Mouse (Mus musculus) thymus, postnatal 36 days (tissue): ENCODE measurements around the gene Sesn1.

Experiments used
- DNase-seq, 2 experiments: peaks; one replicate each; pipeline ENCODE4 v3.0.0; 2022; ENCODE audit warnings: mixed read lengths in 2 of 2

Sesn1 gene

DNA sequence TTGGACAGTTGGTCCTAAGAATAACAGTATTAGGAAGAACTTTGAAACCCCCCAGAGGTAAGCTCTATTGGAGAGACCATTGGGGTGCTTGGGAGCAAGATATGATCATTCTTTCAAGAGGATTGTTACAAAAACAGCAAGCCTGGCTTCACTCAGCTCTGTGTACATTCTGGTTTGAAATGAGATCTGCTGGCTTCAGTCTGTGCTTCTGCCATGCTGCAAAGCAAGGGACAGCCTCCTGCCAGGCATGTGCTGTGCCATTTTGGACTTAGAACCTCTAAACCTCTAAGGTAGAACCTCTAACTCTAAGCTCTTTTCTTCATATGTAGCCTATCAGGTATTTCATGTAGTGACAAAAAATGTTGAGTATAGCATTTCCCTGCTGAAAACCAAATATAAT is 65.9 kb downstream of the Sesn1 start:
- no peak for DNase-seq

DNA sequence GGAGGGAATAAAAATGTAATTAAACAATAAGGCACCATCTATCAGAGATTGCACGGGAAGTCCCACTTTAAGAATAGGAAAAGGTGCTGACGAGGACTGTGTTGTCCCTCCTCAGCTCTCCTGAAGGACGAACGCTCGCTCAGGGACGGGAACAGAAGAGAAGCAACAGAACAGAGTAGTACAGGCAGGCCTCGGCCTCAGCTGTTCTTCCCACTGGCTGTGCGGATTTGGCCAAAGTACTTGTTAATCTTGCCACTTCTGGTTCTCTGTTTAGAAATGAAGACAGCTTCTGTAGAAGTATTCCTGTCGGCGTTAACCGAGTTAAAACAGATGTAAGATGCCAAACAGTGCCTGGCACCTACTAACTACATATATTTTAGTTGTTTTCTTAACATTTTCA is 68.6 kb downstream of the Sesn1 start:
- no peak for DNase-seq

DNA sequence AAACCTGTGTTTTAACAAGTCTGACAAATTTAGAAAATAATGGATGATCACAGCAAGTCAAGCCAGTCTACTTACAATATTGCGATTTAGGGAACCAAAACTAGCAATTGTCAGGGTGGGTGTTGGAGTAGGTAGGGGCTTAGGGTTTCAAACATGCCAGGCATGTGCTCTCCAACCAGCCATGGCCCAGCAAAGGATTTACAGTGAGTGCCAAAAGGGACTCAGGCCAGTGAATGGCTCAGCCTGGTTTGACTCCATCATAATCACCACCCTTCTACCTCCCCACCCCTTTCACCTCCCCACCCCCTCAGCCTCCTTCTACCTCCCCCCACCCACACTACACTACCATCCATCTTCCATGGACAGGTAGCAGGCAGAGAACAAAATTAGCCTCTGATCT is 69.9 kb downstream of the Sesn1 start:
- no peak for DNase-seq

DNA sequence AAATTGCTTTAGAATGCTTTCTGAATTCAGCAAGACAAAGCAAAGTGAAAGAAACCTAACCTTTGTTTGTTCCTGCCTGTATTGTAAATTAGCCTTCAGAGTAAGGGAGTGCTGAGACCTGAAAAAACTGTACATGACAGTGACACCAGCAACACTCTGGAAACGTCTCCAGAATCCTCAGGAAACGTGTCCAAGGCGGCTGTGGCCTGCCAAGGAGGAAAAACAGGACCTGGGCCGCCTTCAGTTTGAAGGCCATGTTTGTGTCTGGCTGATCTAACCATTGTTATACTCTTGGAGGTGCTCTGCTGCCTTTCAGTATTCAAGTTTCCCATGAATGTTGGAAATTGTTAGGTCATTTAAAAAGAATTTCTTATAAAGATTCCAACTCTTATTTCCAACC is 70.5 kb downstream of the Sesn1 start:
- DNase-seq = no peak

DNA sequence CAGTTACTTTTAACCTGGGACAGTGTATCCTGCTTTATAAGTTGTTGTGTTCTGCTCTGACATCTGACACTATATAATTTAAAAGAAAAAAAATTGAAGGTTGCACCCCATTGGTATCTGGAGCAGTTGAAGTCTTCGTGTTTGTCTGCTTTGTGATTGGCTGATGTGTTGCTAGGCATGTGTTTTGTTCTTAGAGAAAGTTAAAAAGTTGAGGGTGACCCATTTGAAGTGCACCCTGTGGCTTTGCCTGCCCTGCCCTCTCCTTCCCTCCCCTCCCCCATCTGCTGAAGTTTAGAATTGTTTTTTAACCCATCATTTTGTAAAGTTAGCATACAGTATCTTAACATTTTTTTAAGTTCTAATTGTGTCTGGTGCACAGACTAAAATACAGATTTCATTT is 71.0 kb downstream of the Sesn1 start:
- peak in 1 of 2 experiments; percentile 52 for DNase-seq

DNA sequence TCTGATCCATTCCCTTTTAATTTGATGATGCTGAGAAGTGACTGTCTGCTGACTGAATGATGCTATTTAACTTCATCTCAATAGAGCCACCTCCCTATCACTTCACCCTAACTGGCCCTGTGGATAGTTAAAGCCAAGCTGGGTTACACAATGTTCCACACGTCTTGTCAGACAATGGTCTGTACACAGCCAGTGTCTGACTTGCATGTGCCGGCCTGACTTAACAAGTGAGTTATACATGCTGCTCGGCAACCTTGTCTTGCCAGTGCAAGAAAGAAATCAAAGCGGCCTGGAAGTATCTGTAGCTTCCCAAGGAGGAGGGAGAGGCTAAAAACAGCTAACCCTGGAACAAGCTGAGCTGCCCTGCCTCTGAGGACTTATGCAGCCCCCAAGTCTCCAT is 71.7 kb downstream of the Sesn1 start:
- DNase-seq = no peak

DNA sequence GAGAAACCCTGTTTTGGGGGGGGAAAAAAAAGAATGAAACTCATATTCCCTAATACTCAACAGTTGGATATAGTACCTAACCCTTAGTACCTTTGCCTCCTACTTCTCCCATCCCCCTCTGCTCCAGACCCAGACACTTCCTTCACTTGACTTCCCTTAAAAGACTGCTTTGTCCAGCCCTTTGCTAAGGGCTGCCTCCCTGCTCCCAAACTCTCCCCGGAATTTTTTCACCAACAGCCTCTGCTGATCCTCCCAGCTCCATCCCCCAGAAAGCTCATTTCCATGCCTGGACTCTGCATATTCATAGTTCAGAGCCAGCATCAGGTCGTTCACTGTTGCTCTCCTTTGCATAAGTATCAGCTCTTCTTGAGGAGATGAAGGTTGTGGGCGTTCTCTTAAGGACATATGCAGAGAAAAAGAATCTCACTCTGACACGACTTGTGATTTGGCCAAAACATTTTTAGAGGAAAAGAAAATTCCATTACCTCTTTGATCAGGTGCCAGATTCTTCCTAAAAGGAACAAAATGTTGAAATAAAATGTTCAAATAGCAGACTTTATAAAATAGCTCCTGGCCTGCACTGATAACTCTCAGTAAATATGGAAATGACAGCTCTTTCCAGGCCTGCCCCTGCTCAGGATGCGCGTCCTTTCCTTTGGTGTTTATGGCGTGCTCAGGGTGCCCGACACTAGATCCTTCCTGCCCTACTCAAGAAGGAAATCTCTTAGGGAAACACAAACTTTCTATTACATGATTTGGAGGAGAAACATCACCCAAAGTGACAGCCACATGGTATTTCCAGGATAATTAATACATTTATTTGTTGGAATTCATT is 74.2 kb downstream of the Sesn1 start:
- DNase-seq = no peak

DNA sequence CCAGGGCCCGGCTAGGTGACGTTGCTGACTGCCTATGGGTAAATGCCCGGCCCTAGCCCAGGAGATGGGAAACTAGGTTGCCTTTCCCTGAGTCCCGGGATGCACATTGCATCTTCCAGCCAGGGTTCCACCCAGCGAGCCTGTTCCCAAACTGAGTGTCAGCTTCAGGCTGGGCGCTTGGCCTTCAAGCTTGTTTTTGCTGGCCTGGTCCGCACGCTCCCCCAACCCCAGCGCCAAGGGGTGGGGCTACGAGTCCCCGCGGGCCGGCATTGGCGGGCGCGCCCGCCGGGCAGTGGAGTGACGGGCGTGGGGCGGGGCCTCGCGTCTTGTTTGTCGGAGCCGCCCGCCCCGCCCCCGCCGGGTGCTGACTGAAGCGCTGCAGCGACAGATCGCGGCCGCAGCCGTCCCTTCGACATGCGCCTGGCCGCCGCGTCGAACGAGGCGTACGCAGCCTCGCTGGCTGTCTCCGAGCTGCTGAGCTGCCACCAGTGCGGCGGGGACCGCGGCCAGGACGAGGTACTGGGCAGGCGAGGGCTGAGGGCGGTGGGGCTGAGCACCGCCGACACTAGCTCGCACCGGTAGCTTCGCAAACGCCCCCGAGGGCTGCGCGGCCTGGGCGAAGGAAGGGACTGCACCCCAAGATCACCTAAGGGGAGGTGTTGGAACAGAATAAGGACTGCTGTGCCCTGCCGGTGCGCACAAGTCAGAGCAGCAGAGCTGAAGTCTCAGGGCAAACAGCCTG is 77.5 kb downstream of the Sesn1 start:
- DNase-seq = peak; percentile 94

DNA sequence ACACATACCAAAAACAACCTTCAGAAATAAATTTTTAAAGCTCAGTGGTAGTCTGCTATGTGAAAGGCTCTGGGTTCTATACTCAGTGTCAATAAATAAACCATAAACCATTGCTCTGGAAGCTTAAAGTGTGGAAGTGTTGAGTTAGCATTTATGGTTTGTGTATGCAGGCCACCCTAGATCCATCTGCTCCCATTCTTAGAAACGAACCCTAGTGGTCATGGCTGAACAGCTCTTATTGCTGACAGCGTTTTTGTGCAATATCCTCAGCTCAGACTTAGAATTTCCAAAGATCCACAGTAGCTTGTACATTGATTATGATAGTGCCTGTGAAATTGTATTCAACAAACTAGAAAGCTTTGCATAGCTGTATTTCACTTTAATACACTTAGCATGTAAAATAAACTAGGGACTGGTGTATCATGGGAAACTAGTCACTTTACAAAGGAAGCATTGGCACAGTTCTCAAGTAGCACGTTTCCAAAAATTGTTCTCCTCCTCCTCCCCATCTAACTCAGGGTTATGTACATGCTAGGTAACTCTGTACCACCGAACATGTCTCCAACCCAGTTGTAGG is 78.7 kb downstream of the Sesn1 start:
- DNase-seq = no peak

DNA sequence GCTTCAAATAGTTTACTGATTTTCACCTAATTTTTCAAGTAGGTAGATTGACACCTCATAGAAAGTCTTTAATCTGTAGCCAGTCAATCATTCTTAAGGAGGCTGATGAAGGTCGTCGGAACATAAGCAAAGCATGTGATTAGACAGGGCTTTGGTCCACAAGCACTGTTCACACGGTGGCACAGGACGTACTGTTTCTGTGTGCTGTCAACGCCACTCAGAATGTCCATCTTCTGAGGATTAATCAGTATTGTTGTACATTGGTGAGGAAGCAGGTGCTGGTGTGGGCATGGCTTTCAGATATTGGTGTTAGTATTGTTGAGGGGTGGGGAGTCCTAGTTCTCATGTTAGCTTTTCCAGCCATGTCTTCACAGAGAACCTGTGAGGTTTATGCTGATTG is 79.8 kb downstream of the Sesn1 start:
- DNase-seq = no peak

DNA sequence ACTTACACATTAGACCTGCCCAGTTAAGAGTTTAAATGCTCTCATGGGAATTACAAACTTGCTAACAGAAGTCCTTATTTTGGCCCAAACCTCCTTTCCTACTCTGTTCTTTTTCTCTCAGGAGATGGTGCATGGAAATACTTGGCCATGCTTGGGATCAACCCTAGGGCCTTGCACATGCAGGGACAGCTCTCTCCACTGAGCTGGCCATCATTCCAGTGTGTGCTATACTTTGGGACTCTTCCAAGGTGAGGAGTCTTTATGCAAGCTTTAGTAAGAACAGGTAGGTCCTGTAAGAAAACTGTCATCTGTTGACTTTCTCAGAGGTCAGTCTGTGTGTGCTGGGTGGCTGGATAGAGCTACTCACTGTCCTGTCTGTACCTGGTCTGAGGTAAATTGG is 80.8 kb downstream of the Sesn1 start:
- no peak for DNase-seq

DNA sequence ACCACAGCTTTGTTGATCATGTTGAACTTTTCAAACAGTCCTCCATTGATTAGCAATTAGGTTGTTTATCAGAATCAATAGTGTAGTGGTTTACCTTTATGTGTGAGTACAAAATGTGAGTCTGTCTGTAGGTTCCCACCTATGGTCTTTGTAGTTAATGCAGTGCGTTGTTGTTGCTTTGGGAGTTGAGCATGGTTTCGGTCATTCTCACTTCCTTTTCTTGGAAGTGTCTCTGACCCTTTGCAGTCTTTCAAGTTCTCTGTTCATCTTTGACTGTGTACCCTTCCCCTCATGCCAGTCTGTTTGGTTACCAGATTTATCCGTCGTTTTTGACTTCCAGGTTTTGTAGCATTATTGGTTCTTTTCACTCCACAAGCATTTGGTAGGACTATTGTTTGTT is 81.6 kb downstream of the Sesn1 start:
- no peak for DNase-seq

DNA sequence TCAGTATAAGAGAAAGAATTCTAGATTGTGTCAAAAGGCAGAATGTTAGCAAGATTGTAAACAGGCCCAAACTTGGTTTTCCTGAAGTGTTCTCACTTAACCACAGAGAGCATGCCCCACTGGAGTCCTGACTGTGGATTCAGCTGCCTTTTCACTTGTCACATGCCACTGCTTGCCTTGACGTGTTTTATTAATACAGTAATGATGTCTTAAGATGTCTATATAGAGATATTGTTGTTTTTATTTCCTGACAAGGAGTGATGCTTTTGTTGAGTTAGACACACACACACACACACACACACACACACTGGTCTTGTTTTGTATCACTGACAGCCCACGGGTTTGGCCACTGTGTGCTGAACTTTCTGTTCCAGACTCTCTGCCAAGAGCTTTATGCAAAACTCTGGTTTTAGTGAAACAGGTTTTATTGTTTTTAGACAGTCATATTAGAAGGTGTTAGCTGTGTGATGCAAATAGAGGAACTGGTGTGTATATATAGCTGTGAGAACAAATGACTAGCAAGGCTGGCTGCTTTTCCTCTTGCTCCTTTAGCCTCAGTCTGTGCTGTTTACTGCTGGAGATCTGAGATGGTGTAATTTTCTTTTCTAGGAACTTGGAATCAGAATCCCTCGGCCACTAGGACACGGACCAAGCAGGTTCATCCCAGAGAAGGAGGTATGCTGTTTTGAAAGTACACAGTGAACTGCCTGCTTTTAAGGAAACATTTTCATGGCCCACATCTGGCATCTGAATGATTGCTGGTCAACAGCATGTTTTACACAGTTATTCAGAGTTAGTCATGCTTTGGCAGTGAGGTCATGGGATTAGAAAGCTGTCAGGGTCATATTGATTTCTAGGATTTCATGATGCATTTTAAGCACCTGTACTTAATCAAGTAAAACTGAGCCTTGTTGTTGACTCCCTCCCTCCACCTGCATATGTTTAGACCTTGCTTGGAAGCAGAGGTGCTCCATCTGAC is 84.0 kb downstream of the Sesn1 start:
- DNase-seq = no peak

DNA sequence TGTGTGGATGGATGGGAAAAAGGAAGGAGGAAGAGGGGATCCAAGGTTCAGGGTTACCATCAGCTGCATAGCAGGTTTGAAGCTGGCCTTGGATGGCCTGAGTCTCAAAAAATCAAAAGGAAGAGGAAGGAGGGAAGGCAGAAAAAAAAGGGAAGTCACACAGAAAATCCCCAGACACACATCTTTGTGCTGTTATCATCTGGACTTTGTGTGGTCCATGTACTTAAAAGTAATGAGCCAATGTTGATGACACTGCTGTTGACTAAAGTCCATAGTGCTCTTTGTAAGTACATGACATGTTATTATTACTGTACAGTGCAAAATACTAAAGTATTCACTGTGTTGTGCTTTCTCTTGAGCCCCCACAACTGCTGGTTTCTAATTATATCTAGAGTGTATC is 86.7 kb downstream of the Sesn1 start:
- no peak for DNase-seq

DNA sequence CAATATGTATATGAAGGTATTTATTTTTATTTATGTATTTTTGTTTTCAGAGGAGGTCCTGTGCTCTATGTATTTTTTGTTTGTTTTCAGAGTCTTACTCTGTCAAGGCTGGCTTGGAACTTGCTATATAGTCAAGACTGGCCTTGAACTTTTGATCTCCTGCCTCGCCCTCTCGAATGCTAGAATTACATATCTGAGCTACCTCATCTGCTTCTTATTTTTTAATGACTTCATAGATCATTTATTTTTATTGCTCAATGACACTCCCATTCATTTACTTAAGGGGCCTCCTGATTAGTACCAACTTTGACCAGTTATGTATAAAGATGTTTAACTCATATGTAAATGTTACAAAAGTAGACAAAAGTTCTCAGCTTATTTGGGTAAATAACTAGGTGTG is 87.1 kb downstream of the Sesn1 start:
- DNase-seq = no peak

DNA sequence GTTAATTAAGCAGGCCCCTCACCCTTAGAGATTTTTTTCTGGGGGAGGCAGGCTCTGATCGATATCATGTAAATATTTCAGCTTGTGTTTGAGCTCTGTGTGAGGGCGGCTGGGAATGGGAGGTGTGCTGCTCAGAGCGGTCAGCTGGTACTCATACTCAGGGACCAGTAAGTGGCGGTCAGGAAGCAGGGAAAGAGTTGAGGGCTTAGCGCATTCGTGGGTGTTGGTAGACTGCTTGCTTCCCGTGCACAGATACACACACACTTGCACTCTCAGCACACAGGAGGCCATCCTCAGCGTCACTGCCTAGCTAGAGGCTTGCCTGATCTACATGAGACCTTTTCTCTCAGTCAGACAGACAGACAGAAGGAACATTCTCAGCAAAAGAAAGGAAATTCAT is 91.7 kb downstream of the Sesn1 start:
- no peak for DNase-seq

DNA sequence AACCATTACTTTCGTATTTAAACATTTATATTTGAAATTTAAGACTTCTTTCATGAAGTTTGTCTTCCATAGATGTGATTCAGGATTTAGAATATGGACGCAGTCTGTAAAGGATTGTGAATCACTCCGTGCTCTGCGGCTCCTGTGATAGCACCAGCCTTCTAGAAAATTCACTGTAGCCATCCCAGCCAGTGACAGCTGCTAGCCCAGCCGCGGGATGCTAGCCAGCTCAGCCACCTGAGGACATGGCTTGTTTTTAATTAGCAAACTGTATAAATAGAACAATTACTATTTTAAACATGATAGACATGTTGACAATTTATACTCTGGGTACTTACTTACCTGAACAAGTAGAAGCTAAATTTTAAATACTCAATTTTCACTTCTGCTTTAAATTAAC is 92.1 kb downstream of the Sesn1 start:
- no peak for DNase-seq

DNA sequence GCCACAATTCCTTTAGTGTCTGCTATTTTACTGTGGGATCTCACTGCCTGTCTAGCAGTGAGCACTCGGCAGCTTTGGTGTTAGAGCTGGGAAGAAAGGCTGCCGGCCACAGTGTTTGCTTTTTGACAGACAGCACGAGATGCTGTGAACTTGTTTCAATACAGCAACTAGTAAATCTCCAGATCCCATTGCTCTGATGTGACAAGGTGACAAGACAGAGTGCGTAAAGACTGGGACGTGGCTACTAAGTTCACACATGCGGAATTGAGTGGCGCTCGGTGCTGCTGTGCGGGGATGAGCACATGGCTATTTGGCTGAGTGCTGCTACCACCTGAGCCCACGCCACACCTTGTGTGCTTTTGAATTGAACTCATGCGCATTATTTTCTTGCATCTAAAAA is 97.7 kb downstream of the Sesn1 start:
- no peak for DNase-seq

DNA sequence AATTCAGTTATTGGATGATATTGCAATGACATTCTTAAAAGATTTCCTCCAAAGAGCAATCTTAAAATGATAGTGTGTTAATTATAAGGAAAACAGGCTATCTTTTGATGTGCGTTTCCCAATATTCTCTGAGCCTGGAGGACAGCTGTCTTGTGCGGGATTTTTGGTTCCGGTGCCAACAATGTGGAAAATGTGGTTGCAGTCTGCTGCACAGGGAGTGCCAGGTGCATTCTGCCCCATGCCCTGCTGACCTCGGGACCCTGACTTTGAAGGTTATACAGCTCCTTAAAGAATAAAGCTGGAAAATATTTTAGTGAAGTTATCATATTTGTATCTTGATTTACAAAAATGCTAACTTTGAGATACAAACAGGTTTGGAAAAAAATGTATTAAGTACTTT is 98.2 kb downstream of the Sesn1 start:
- DNase-seq = no peak

DNA sequence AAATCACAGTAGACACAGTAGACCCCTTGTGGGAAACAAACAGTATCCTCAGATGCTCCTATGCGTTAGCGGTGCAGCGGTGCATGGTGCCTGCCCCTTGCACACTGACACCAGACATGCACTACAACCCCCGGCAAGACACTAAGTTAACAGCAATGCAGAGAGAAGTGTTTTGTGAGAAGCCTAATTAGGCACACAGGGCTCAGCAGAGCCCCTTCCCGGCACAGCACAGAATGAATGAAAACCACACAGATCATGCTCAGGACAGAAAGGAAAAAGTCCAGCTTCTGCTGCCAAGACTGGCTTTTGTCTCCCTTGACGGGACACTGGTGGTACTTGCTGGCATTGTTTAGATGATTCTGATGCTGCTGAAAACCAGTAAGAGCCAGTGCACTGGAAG is 99.2 kb downstream of the Sesn1 start:
- no peak for DNase-seq

DNA sequence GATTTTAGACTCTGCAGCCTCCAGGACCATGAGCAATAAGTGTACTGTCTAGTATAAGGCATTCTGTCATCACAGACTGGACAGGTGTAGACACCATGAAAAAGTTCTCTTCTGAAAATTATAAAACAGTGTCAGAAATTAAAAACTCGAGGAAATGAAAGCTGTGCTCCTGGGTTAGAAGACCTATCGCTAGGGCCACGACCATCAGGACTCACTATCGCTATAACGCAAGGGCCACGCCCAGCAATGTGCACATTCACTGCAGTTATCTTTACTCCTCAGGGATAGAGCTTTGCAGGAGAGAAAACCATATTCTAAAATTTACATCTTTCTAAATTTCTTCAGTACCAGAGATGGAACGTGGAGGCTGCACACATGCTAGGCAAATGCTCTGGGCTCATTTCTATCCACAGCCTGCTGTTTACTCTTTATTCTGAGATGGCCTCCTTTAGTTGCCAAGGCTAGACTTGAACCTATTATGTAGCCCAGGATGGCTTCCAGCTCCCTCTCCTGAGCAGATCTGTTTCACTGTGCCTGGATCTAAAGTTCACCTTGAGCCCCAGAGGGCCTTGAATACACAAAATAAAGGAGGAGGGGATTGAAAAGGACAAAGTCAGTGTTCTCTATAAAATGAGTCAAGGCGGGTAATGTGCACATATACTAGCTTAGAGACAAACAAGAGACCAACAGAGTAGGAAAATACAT is 102.7 kb downstream of the Sesn1 start:
- no peak for DNase-seq

DNA sequence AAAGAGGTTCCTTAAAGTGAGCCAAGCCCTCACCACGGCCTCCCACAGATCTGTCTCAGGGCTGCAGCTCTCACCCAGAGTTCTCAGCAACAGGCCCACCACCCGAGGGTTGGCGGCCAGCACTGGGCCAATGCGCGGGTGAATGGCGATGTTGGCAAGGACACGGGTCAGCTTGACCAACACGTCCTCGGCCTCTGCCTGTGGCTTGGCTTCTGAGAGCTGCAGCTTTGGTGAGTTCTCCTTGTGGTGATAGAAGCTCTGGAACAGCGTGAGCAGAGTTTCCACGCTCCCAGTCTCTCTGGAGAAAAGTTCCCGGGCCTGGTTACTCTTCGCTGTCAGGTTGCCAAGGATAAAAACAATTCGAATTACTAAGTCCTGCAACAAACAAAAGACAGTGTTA is 117.0 kb downstream of the Sesn1 start:
- DNase-seq = no peak
